Mouse (Mus musculus) heart, postnatal 0 days (tissue): ENCODE results near the gene Klk6.

Experiments used
- CTCF ChIP-seq: IDR thresholded peaks from 2 replicates; pipeline ENCODE4 v1.5.1; 2016; ENCODE audit warnings: antibody characterized with exemption, control low read depth, low read depth
- EP300 ChIP-seq: IDR thresholded peaks from 2 replicates; pipeline ENCODE4 v1.6.1; 2016; ENCODE audit warnings: antibody characterized with exemption, low read depth

- TF ChIP-seq CTCF = no peak
- no peak for TF ChIP-seq EP300
Observed at GRCm38 (mm10) chr7:43788096-43788495, 36.2 kb upstream of the Klk6 start.
